Mouse (Mus musculus) forebrain, embryonic 12.5 days (tissue): ENCODE measurements at regions not wholly inside any gene's neighbourhood (a gene's known extent, or its start where the extent isn't known, plus 50 kb on each side); places are given as distances from the start of the nearest gene placed in this dataset.

Experiments used
- ATAC-seq: fragments of 200-750 bp; cut with Nextera tagmentation; 2 replicates; pipeline ENCODE4 v1.8.0; 2017; ENCODE audit warnings: moderate TSS enrichment; ENCODE audit not compliant: low FRiP score
- H3K27ac ChIP-seq: fragments of 300-500 bp; sonication (generic); 2 replicates; pipeline ENCODE4 v1.5.1; 2016; ENCODE audit warnings: mild to moderate bottlenecking
- H3K27me3 ChIP-seq: fragments of 300-500 bp; sonication (generic); 2 replicates; pipeline ENCODE4 v1.6.1; 2016; ENCODE audit warnings: mild to moderate bottlenecking
- H3K36me3 ChIP-seq: fragments of 300-500 bp; sonication (generic); replicated peaks from 2 replicates; pipeline ENCODE4 v1.6.1; 2016; ENCODE audit warnings: mild to moderate bottlenecking
- H3K4me1 ChIP-seq: fragments of 300-500 bp; sonication (generic); 2 replicates; pipeline ENCODE4 v1.6.1; 2016
- H3K4me2 ChIP-seq: fragments of 300-500 bp; sonication (generic); 2 replicates; pipeline ENCODE4 v1.6.1; 2016; ENCODE audit warnings: mild to moderate bottlenecking, moderate library complexity
- H3K4me3 ChIP-seq: fragments of 300-500 bp; sonication (generic); replicated peaks from 2 replicates; pipeline ENCODE4 v1.5.1; 2016; ENCODE audit warnings: mild to moderate bottlenecking
- H3K9ac ChIP-seq: fragments of 300-500 bp; sonication (generic); 2 replicates; pipeline ENCODE4 v1.6.1; 2016; ENCODE audit warnings: mild to moderate bottlenecking
- H3K9me3 ChIP-seq: fragments of 300-500 bp; sonication (generic); 2 replicates; pipeline ENCODE4 v1.6.1; 2016
- WGBS: fragments of 180-500 bp; shearing (Covaris S2); methylation state at CpG from one replicate; pipeline ENCODE4 v1.1.7; 2016; 5-methylcytosine and 5-hydroxymethylcytosine counted together

DNA sequence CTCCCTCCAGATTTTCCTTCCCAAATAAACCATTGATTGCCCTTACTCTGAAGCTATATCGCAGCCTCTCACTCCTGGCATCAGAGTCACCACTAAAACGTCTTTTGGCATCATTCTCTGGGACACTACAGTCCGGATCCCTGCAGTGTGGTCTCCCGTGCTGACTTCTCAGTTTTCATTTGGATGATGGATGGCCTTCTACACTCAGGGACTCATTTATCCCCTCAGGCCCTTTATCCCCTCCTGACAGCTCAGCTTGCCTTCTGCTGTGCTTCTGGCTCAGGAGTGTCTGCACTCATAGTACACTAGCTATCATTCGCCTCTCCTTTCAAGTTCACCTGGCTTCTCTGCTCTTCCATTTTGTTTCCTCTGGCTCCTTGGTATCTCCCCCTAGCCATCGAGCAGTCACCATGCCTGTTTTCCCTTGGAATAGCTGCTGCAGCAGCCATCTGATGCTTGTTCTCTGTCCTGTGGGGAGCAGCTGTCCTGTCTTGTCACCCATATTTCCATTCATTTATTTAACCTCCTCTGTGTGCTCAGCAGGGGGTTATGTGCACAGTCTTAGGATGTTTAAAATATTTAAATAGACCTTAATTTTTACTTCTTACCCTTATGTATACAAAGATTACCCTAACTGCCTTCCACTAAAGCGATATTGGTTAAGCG is 263.7 kb downstream of the Foxo1 start:
- Histone ChIP-seq H3K9ac (no peak overlapping the region), H3K9me3 (no peaks in the 10 kb centered on the region), H3K27me3 (0 out of 2 replicates have a peak, but pooled peaks cover 8% of the 10 kb centered on the region), H3K4me1 (peaks cover 11% of the 10 kb centered on the region; the same call in 1 of the 2 replicates), H3K27ac (no peak overlapping the region), H3K4me2 (no peak overlapping the region), H3K36me3 (no peaks in the 10 kb centered on the region), H3K4me3 (no peak overlapping the region)
- ATAC-seq: no peak
- WGBS: 76% methylated on average over 8 of the region's 8 CpGs

DNA sequence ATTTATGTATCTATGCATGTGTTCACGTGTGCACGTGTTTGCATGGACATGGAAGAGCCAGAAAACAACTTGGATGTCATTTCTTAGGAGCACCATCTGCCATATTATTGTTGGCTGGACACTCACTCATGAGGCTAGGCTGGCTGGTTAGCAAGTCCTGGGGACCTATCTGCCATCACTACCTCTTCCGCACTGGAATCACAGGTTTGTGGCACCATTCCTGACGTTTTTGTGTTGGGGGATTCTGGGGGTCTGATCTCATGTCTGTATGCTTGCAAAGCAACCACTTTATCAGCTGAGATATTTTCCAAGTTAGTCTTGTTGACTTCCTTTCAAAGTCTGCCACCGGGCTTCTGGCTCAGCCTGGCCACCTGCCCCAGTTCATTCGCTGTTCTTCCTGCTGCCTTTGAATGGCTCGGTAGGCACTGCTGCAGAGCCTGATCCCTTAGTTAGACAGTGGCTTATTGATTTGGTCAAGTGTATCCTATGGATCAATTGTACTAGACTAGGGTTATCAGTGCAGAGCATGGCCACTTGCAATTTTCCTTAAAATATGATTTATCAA is 262.4 kb downstream of the Foxo1 start:
- Histone ChIP-seq H3K4me2 (no peak overlapping the region), H3K27ac (no peak overlapping the region), H3K27me3 (peaks cover 20% of the 10 kb centered on the region; the same call in 1 of the 2 replicates), H3K4me3 (no peak overlapping the region), H3K36me3 (no peaks in the 10 kb centered on the region), H3K9ac (no peak overlapping the region), H3K4me1 (peaks cover 5% of the 10 kb centered on the region; the same call in 1 of the 2 replicates), H3K9me3 (no peaks in the 10 kb centered on the region)
- 87% methylated on average over 7 of the region's 7 CpGs for WGBS
- ATAC-seq: no peak

DNA sequence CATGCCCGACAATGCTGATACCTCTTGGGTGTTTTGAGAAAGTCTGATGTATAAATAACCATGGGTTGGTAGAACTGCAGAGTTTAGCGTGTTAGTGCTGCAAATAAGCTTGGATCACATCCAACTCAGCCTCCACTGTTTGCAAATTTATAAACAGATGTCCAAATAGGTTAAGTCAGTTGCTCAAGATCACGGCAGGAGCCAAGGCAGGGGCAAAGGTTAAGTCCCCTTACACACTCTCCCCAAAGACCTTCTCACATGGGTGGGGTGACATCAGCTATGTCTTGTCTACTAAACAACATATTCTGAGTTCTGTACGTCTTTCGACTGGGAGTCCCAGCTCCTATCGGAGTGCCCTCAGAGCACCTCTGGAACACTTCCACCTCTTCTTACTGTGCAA is 261.0 kb downstream of the Foxo1 start:
- 89% methylated on average over 6 of the region's 6 CpGs for WGBS
- Histone ChIP-seq H3K4me1 (no peaks in the 10 kb centered on the region), H3K27me3 (peaks cover 25% of the 10 kb centered on the region), H3K27ac (no peak overlapping the region), H3K4me3 (no peak overlapping the region), H3K9ac (no peak overlapping the region), H3K9me3 (no peaks in the 10 kb centered on the region), H3K4me2 (no peak overlapping the region), H3K36me3 (no peaks in the 10 kb centered on the region)
- ATAC-seq: no peak

DNA sequence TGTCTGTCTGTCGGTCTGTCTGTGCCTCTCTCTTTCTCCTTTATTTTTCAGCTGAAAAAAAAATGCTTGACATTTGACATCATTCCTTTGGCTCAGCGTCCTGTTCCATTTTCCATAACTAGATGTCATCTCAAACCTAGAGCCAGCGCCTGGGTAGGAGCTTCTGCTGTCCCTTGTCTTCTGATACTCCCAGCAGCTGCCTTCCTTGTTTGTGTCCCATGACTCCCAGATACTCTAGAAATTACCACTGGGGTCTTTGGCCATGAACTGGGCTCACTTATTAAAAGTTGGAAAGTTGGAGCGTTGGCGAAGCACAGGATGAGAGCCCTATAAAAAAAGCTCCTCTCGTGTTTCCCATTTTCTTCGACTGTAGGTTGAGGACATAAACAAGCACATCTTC is 260.4 kb downstream of the Foxo1 start:
- Histone ChIP-seq H3K4me3 (no peak overlapping the region), H3K27ac (no peak overlapping the region), H3K9me3 (no peaks in the 10 kb centered on the region), H3K9ac (no peak overlapping the region), H3K27me3 (peaks cover 28% of the 10 kb centered on the region), H3K4me1 (no peaks in the 10 kb centered on the region), H3K4me2 (no peak overlapping the region), H3K36me3 (no peaks in the 10 kb centered on the region)
- no peak for ATAC-seq
- 92% methylated on average over 7 of the region's 7 CpGs for WGBS

DNA sequence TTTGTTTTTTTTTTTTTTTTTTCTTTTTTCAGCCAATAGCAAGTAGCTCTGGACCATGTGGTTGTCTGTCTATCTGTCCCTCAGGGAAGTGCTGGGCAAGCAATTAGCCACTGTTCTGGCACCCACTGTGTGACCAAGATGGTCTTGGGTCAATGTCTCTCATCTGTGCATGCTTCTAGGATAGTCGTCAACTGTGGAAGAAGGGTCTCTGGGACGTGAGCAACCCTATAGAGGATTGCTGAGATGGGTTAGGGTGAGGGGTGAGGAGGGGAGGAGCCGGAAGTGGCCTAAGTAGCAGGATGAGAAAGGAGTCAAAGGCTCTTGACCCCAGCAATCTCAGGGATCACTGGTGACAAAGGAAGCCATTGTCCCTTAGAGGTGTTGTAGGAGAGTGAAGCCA is 259.6 kb downstream of the Foxo1 start:
- H3K27me3 ChIP-seq: peaks cover 35% of the 10 kb centered on the region
- WGBS: 67% methylated on average over 3 of the region's 3 CpGs
- H3K9ac ChIP-seq: no peak overlapping the region
- H3K4me1 ChIP-seq: no peaks in the 10 kb centered on the region
- H3K36me3 ChIP-seq: no peaks in the 10 kb centered on the region
- H3K9me3 ChIP-seq: no peaks in the 10 kb centered on the region
- H3K4me3 ChIP-seq: no peak overlapping the region
- no peak overlapping the region for H3K4me2 ChIP-seq
- H3K27ac ChIP-seq: no peak overlapping the region
- ATAC-seq: no peak

- Histone ChIP-seq H3K4me2 (no peak overlapping the region), H3K36me3 (no peaks in the 10 kb centered on the region), H3K27me3 (peaks cover 40% of the 10 kb centered on the region), H3K9ac (no peak overlapping the region), H3K4me1 (no peaks in the 10 kb centered on the region), H3K4me3 (no peak overlapping the region), H3K27ac (no peak overlapping the region), H3K9me3 (no peaks in the 10 kb centered on the region)
- 92% methylated on average over 14 of the region's 14 CpGs for WGBS
- ATAC-seq: no peak
Measured at GRCm38 (mm10) chr3:52527010-52527754, 259.0 kb downstream of the Foxo1 start.

DNA sequence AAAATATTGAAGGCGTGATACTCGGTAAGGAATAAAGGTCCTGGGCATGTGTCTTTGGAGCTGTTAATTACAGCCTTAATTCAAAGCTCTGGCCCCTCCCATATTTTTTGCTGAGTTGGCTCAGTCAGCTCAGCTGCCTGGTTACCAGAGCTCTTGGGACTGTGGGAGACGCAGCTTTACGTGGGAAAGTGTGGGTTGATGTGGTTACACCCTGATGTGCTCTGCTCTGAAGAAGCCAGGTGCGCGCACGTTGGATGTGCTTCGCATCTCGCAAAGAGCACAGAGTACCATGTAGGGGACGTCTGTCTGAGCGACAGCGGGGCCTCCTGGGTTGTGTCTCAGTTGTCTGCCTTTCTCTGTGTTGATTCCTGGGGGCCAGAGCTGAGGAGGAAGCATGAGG is 254.8 kb downstream of the Foxo1 start:
- Histone ChIP-seq H3K4me1 (peaks cover 6% of the 10 kb centered on the region), H3K27ac (no peak overlapping the region), H3K36me3 (no peaks in the 10 kb centered on the region), H3K4me2 (no peak overlapping the region), H3K9ac (no peak overlapping the region), H3K9me3 (no peaks in the 10 kb centered on the region), H3K27me3 (peaks cover 56% of the 10 kb centered on the region), H3K4me3 (no peak overlapping the region)
- WGBS: 85% methylated on average over 12 of the region's 12 CpGs
- ATAC-seq: no peak

GRCm38 (mm10) chr3:52520609-52520947 is 252.4 kb downstream of the Foxo1 start:
- no peaks in the 10 kb centered on the region for H3K36me3 ChIP-seq
- 0 out of 2 replicates have a peak overlapping the region, but pooled peaks have one; percentile 2 for H3K27ac ChIP-seq
- H3K9me3 ChIP-seq: no peaks in the 10 kb centered on the region
- peaks cover 61% of the 10 kb centered on the region for H3K27me3 ChIP-seq
- peak; percentile 83; the same call in 1 of the 2 replicates for ATAC-seq
- H3K4me1 ChIP-seq: peaks cover 6% of the 10 kb centered on the region
- WGBS: 10% methylated on average over 4 of the region's 4 CpGs
- H3K9ac ChIP-seq: no peak overlapping the region
- no peak overlapping the region for H3K4me3 ChIP-seq
- peak overlapping the region; percentile 17; the same call in 1 of the 2 replicates for H3K4me2 ChIP-seq

GRCm38 (mm10) chr3:52519910-52520608 is 251.9 kb downstream of the Foxo1 start:
- Histone ChIP-seq H3K27me3 (peaks cover 58% of the 10 kb centered on the region), H3K4me2 (peak overlapping the region; percentile 17), H3K27ac (0 out of 2 replicates have a peak overlapping the region, but pooled peaks have one; percentile 2), H3K36me3 (no peaks in the 10 kb centered on the region), H3K4me1 (peaks cover 6% of the 10 kb centered on the region), H3K9ac (no peak overlapping the region), H3K4me3 (no peak overlapping the region), H3K9me3 (no peaks in the 10 kb centered on the region)
- WGBS: 49% methylated on average over 22 of the region's 22 CpGs
- ATAC-seq: peak; percentile 88

DNA sequence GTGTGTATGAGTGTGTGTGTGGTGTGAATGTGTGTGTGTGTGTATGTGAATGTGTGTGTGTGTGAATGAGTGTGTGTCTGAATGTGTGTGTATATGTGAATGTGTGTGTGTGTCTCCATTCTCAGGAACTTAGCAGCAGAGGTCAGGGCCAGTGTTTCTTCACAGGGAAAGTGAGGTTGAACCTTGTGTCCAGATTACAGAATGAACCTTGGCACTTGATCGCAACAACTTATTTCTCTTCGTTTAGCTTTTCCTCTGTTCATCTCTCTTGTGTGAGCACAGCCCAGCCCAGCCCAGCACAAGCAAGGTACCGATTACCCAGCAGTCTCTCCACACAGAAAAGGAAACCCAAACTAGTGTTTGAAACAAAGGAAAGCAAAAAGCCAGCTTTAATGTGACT is 249.7 kb downstream of the Foxo1 start:
- Histone ChIP-seq H3K36me3 (no peaks in the 10 kb centered on the region), H3K27me3 (peaks cover 63% of the 10 kb centered on the region), H3K9ac (no peak overlapping the region), H3K4me2 (no peak overlapping the region), H3K4me3 (no peak overlapping the region), H3K4me1 (peaks cover 6% of the 10 kb centered on the region), H3K9me3 (no peaks in the 10 kb centered on the region), H3K27ac (no peak overlapping the region)
- WGBS: 89% methylated on average over 3 of the region's 3 CpGs
- ATAC-seq: no peak

GRCm38 (mm10) chr3:52516691-52517090 is 248.6 kb downstream of the Foxo1 start:
- ATAC-seq: no peak
- H3K36me3 ChIP-seq: no peaks in the 10 kb centered on the region

GRCm38 (mm10) chr3:52512761-52513160 is 244.6 kb downstream of the Foxo1 start:
- no peak for ATAC-seq
- Histone ChIP-seq H3K4me3 (no peak overlapping the region), H3K4me2 (no peak overlapping the region), H3K4me1 (peaks cover 14% of the 10 kb centered on the region), H3K9me3 (no peaks in the 10 kb centered on the region), H3K27ac (no peak overlapping the region), H3K27me3 (peaks cover 45% of the 10 kb centered on the region), H3K9ac (no peak overlapping the region), H3K36me3 (no peaks in the 10 kb centered on the region)
- 89% methylated on average over 8 of the region's 8 CpGs for WGBS

More at GRCm38 (mm10) chr3:52516691-52517090, 248.6 kb downstream of the Foxo1 start:
- Histone ChIP-seq H3K27ac (no peak overlapping the region), H3K9ac (no peak overlapping the region), H3K4me2 (no peak overlapping the region), H3K4me3 (no peak overlapping the region), H3K27me3 (peaks cover 57% of the 10 kb centered on the region), H3K9me3 (no peaks in the 10 kb centered on the region), H3K4me1 (peaks cover 6% of the 10 kb centered on the region)
- WGBS: 94% methylated on average over 5 of the region's 5 CpGs
